Mouse (Mus musculus): ENCODE measurements around the gene Cchcr1.
A peak's percentile ranks its signal among the peaks of the same experiment; 100 is the strongest.

Gene Cchcr1

DNA sequence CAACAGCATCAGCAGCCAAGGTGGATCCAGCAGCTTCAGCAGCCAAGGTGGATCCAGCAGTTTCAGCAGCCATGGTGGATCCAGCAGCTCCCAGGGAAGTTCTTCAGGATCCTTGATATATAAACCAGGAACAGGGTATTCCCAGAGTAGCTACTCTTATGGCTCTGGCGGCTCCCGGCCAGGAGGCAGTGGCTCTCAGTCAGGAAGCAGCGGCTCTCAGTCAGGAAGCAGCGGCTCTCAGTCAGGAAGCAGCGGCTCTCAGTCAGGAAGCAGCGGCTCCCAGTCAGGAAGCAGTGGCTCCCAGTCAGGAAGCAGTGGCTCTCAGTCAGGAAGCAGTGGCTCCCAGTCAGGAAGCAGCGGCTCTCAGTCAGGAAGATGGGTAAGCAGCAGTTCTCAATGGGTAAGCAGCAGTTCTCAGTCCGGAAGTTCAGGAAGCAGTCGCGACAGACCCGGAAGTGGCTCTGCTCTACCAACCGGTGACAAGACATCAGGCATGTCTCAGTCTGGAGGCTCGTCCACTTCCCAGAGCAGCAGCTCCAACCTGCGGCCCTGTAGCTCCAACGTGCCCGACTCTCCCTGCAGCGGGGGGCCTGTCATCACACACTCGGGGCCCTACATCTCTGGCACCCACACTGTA lies 38.0 kb downstream of the Cchcr1 start:
- DNase-seq (ENCODE audit: low read depth, low spot score): no peak

DNA sequence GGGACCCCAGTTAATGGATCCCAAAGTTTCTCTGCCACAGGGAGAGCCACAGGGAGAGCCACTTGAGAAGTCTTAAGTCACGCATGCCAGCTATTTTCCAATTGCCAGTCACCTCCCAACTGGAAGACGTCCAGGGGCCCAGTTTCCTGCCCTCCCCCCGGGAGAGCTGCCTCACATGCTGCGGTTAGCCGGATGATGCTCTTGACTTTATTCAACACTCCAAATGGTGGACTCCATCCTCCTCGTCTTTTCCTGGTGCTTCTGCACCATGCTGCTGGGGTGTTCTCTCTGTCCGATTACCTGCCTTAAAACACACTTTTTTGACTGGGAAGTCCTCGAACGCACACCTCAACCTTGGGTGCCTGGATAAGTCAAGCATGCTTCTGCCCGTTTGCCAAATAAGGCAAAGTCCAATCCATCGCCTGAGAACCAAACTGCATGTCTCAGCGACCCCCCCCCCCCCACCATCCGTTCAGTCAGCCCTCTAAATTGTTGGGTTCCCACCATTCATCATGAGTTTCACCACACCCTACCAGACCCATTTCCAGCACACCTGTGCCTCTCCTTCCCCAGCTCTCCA lies 39.4 kb downstream of the Cchcr1 start:
- no peak for DNase-seq (ENCODE audit: low read depth, low spot score)

DNA sequence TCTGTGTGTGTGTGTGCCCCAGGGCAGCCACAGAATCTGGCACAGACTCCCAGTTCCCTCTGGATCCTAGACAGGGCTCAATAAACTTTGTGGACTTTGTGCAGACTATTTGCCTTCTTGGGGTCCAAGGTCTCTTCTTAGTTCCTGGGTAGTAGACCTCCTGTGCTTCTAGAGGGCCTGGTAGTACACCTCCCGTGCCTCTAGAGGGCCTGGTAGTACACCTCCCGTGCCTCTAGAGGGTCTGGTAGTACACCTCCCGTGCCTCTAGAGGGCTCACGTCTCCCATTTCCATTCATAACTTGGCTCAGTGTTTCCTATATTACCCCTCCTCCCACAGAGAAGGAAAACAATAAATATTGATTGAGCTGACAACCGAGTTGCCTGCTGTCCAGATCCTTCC lies 39.9 kb downstream of the Cchcr1 start:
- peak; percentile 63 for DNase-seq (ENCODE audit: low read depth, low spot score)

DNA sequence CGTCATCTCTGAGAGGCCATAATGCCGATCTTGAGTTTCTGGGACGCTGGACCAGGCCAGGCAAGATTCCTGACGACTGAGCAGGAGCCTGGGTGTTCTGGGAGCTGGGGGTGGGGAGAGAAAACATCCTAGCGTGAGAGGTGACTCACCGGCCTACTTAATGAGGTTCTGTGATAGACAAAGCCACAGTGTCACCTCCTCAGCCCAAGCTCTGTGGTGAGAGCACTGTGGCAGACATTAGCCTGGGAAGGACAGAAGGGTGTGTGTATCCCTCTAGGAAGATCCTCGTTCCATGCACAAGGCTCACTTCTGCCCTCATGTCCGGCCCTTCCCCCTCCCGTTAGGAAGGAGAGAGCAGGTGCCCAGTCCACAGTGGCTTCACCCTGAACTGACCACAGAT lies 40.5 kb downstream of the Cchcr1 start:
- no peak for DNase-seq (ENCODE audit: low read depth, low spot score)

DNA sequence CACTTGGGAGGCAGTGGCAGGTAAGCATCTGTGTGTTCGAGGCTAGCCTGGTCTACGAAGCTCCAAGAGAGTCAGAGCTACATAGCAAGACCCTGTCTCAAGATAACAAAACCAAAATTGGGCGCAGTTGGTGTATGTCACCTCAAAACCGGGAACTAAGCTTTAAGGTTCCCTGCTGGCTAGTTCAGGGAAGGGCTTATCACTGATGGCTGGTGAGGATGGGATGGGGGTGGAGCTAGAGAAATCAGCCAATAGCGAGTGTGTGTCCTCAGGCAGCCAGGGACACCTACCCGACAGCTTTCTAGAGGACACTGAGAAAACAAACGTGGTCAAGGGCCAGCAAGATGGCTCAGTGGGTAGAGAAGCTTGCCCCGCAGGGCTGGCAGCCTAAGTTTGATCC lies 41.3 kb downstream of the Cchcr1 start:
- DNase-seq (ENCODE audit: low read depth, low spot score): no peak

DNA sequence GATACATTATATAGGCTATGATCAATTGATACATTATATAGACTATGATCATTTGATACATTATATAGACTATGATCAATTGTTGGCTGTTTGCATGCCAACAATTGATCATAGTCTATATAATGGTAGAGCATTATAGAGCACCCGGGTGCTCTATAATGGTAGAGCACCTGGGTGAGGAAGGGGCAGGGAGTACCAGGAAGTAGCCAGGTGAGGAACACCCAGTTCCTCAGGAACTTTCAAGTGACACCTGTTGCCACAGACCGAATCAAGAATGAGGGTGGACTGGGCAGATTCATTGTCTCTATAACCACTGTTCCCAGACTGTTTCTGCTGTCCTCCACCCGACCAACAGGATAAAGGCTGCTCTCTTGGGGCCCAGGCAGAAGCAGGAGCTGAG lies 50.2 kb downstream of the Cchcr1 start, which contains the start of gene 2300002M23Rik:
2300002M23Rik (plus strand) TSS at position 301 of the 400 bp plus-strand sequence.
- DNase-seq (ENCODE audit: low read depth, low spot score): no peak

DNA sequence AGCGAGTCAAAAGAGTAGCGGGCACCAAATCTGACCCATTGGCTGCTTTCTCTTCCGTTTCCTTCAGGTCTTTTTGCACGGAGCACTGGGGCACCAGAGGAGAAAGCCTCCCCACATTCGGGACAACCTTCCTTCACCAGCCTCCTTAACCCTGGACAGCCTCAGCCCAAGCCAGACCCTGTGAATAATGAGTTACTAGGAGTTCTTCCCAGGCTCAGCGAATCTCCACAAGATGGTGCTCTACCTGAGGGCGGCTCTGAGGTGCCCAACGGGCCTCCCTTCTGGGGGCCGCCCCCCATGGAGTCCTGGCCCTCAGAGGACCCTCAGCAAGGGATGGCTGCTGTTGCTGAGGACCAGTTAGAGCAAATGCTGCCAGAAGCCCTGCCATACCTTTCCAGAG lies 50.9 kb downstream of the Cchcr1 start:
- no peak for DNase-seq (ENCODE audit: low read depth, low spot score)

DNA sequence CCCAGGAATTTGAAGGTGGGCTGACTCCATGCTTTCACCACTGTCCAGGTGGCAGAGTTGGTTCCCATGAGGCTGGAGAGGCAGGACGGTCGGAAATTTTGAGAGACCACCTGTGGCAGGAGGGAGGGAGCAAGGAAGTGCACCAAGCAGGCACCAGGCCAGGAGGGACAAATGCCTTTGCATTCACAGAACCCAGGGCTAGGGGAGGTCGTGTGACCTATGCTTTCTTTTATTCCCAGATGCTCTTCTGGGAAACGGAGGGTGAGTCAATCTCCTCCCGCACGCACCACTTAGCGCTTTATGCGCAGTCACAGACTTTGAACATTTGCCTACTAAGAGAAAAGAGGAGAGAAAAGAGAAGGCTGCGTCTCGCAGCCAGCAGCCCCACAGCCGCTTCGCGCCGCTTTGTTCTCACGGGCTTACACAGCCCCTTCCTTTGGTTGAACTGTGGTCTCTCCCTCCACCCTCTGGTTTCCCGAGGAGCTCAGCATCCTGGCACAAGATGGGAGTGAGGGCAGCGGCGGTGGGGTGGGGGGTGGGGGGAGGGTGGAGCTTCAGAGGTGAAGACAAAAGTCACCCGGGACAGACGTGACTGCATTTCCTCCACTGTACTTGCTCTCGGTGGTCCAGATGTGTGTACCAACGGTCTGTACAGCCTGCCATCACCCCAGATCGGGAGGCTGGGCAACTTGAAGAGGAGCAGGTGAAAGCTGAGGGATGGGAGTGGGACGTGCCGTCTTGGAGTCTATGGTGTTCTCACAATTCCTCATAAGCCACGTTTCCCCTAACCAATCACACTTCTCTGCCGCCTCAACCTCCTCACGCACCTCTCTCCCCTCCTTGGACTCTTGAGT lies 52.4 kb downstream of the Cchcr1 start:
- no peak for DNase-seq (ENCODE audit: low read depth, low spot score)

DNA sequence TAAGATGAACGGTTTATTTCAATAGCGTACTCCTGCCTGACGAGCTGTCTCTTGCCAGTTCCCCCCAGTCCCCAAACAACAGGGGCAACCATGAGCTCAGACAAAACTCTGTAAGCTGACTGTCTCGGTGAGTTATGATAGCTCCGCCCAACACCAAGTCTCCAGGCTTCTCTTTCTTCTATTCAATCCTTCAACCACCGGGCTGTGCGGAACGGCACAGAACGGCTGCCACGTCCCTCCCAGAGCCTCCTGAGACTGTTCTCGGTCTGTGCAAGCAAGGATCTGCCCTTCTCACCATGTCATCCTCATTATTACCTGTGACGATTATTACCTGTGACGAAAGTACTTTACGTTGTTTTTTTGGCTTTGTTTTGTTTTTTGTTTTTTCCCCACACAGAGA lies 53.9 kb downstream of the Cchcr1 start:
- DNase-seq (ENCODE audit: low read depth, low spot score): no peak

DNA sequence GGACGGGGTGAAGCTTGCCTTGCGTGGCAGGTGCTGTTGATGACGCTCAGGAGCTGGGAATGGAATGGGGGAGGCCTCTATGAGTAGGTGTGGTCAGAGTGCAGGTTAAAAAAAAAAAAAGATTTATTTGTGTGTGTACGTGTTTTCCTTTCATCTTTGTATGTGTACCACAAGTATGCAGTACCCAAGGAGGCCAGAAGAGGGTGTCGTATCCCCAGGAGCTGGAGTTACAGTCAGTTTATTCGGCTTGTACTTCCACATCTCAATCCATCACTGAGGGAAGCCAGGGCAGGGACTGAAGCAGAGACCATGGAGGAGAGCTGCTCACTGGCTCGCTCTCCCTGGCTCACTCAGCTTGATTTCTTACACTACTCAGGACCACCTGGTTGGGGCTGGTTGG lies 54.6 kb downstream of the Cchcr1 start:
- DNase-seq (ENCODE audit: low read depth, low spot score): no peak

DNA sequence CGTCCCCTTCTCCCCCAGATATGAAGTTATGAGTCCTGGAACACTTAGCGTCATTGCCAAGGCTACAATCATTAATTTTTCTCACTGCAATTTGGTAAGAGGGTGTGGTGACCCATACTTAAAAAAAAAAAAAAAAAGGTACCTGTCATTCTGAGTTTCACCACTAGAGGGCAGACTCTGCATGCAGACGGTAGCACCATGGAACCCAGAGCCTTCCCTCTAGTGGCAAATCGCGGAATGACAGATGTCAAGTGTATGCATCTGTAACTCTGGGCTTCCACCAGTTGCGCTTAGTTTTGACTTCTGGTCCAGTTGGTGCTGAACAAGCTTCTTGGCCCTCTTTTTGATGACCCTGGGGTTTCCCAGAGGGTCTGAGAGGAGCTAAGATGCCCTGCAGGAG lies 61.3 kb downstream of the Cchcr1 start:
- peak; percentile 89 for DNase-seq (ENCODE audit: low read depth, low spot score)

Measured in CD4-positive helper T cell, adult 2 months (primary cell).